In genomic region chr19:4838526-4839140, GRCm38 (mm10) we compare ENCODE assay signal across 8 mouse cellular contexts. TPM values are rescaled to one million over a fixed set of nuclear protein-coding genes. Genes with fewer than 3 reads are reported as not detected.
DNase-seq lines count a peak whose midpoint lies in the region; ATAC-seq and TF ChIP-seq lines count a peak whose summit lies in the region.

No protein-coding gene starts in this region.

- H3K27me3 ChIP-seq in kidney, embryonic 16.5 days (ENCODE audit: insufficient read depth, low read length): peaks cover 22% of the 10 kb centered on the region
- H3K27me3 ChIP-seq in hindbrain, embryonic 14.5 days (ENCODE audit: control insufficient read depth, insufficient read depth, low read length): peaks cover 23% of the 10 kb centered on the region
- peaks cover 18% of the 10 kb centered on the region for H3K27me3 ChIP-seq in midbrain, postnatal 0 days (ENCODE audit: insufficient read depth, low read length)

- 27% methylated on average over 10 of the region's 10 CpGs for WGBS in kidney, embryonic 16.5 days
- 33% methylated on average over 10 of the region's 10 CpGs for WGBS in hindbrain, embryonic 14.5 days
- 29% methylated on average over 10 of the region's 10 CpGs for WGBS in midbrain, postnatal 0 days

- no peak overlapping the region for H3K27ac ChIP-seq in kidney, embryonic 16.5 days (ENCODE audit: low read length)
- H3K27ac ChIP-seq in hindbrain, embryonic 14.5 days: no peak overlapping the region
- H3K27ac ChIP-seq in midbrain, postnatal 0 days (ENCODE audit: low read depth, low read length): peak overlapping the region; percentile 38; the same call in 1 of the 2 replicates

- peak overlapping the region; percentile 71 for H3K4me3 ChIP-seq in kidney, embryonic 16.5 days (ENCODE audit: low read length)
- H3K4me3 ChIP-seq in hindbrain, embryonic 14.5 days (replicated peaks; ENCODE audit: low read length): peak overlapping the region; percentile 59
- peak overlapping the region; percentile 63 for H3K4me3 ChIP-seq in midbrain, postnatal 0 days (ENCODE audit: low read depth, low read length)

- DNase-seq in kidney, postnatal 14 days: no peak
- DNase-seq in adipocyte (ENCODE audit: low spot score): peak; percentile 50
- DNase-seq in hindbrain, embryonic 14.5 days (ENCODE audit: low spot score): no peak
- DNase-seq in midbrain, postnatal 0 days (ENCODE audit: low spot score): no peak
- DNase-seq in frontal cortex, postnatal 10 days (ENCODE audit: low spot score in 2 of 2): no peak
- no peak for DNase-seq in spleen, postnatal 14 days (ENCODE audit: low spot score in 2 of 2)
- DNase-seq in urinary bladder, postnatal 4 days (ENCODE audit: low spot score in 2 of 2): no peak

- peak; percentile 30; the same call in 1 of the 2 replicates for ATAC-seq in kidney, embryonic 16.5 days (ENCODE audit: low FRiP score, low TSS enrichment)
- ATAC-seq in hindbrain, embryonic 14.5 days (ENCODE audit: low FRiP score): 0 out of 2 replicates have a peak, but pooled peaks have one; percentile 5
- no peak; the same call in 1 of the 2 replicates for ATAC-seq in midbrain, postnatal 0 days (ENCODE audit: low FRiP score)

- H3K4me2 ChIP-seq in kidney, embryonic 16.5 days (replicated peaks; ENCODE audit: low read depth, low read length): peak overlapping the region; percentile 87
- H3K4me2 ChIP-seq in hindbrain, embryonic 14.5 days (replicated peaks): peak overlapping the region; percentile 98
- peak overlapping the region; percentile 96 for H3K4me2 ChIP-seq in midbrain, postnatal 0 days (ENCODE audit: low read depth, low read length, poor library complexity, severe bottlenecking)

- H3K9me3 ChIP-seq in kidney, embryonic 16.5 days (ENCODE audit: low read length): no peaks in the 10 kb centered on the region
- no peaks in the 10 kb centered on the region for H3K9me3 ChIP-seq in hindbrain, embryonic 14.5 days (ENCODE audit: control insufficient read depth, low read length)
- H3K9me3 ChIP-seq in midbrain, postnatal 0 days (ENCODE audit: low read length): no peaks in the 10 kb centered on the region

- peak overlapping the region; percentile 84 for H3K9ac ChIP-seq in kidney, embryonic 16.5 days (replicated peaks; ENCODE audit: low read length)
- H3K9ac ChIP-seq in hindbrain, embryonic 14.5 days: peak overlapping the region; percentile 65
- H3K9ac ChIP-seq in midbrain, postnatal 0 days (replicated peaks; ENCODE audit: low read length, poor library complexity, severe bottlenecking): peak overlapping the region; percentile 64

- H3K4me1 ChIP-seq in kidney, embryonic 16.5 days (ENCODE audit: insufficient read depth, low read length): peaks cover 14% of the 10 kb centered on the region
- H3K4me1 ChIP-seq in hindbrain, embryonic 14.5 days (replicated peaks; ENCODE audit: control insufficient read depth, insufficient read depth, low read length): peaks cover 15% of the 10 kb centered on the region
- peaks cover 10% of the 10 kb centered on the region for H3K4me1 ChIP-seq in midbrain, postnatal 0 days (ENCODE audit: insufficient read depth, low read length)

- no peak for TF ChIP-seq CTCF in midbrain, postnatal 0 days (IDR thresholded peaks at IDR 0.05)

- H3K36me3 ChIP-seq in kidney, embryonic 16.5 days (ENCODE audit: insufficient read depth, low read length): no peaks in the 10 kb centered on the region
- no peaks in the 10 kb centered on the region for H3K36me3 ChIP-seq in hindbrain, embryonic 14.5 days (replicated peaks; ENCODE audit: control insufficient read depth, insufficient read depth)
- no peaks in the 10 kb centered on the region for H3K36me3 ChIP-seq in midbrain, postnatal 0 days (ENCODE audit: insufficient read depth, low read length)

RNA-seq across cellular contexts. Expression of gene Ccs, which starts 0.5 kb away (rescaled TPM):
- polyA plus RNA-seq in kidney, embryonic 16.5 days (2015; fragmentation: Nextera tagmentation; extraction: Ambion mirVana): 73.0 and 82.1 TPM in 2 replicates
- polyA plus RNA-seq in hindbrain, embryonic 14.5 days (2014; fragmentation: Nextera tagmentation; extraction: Ambion mirVana): 31.9 and 41.4 TPM in 2 replicates
- 19.9 and 20.0 TPM in 2 replicates for total RNA-seq in midbrain, postnatal 0 days (2014; rRNA removed)
- polyA plus RNA-seq in midbrain, postnatal 0 days (2015; fragmentation: Nextera tagmentation; extraction: Ambion mirVana): 40.1 and 42.6 TPM in 2 replicates

RNA-seq across cellular contexts. Expression of gene Ccdc87, which starts 0.5 kb away (rescaled TPM):
- polyA plus RNA-seq in kidney, embryonic 16.5 days (2015; fragmentation: Nextera tagmentation; extraction: Ambion mirVana): not detected in 2 replicates
- 0.71 and 0.81 TPM in 2 replicates for polyA plus RNA-seq in hindbrain, embryonic 14.5 days (2014; fragmentation: Nextera tagmentation; extraction: Ambion mirVana)
- total RNA-seq in midbrain, postnatal 0 days (2014; rRNA removed): 0.38 and 1.0 TPM in 2 replicates
- 1.1 and 1.2 TPM in 2 replicates for polyA plus RNA-seq in midbrain, postnatal 0 days (2015; fragmentation: Nextera tagmentation; extraction: Ambion mirVana)

RNA-seq across cellular contexts. Expression of gene Ctsf, which starts 16.3 kb away (rescaled TPM):
- polyA plus RNA-seq in kidney, embryonic 16.5 days (2015; fragmentation: Nextera tagmentation; extraction: Ambion mirVana): 66.6 and 76.7 TPM in 2 replicates
- polyA plus RNA-seq in hindbrain, embryonic 14.5 days (2014; fragmentation: Nextera tagmentation; extraction: Ambion mirVana): 68.8 and 74.4 TPM in 2 replicates
- total RNA-seq in midbrain, postnatal 0 days (2014; rRNA removed): 117 and 125 TPM in 2 replicates
- 82.5 and 91.1 TPM in 2 replicates for polyA plus RNA-seq in midbrain, postnatal 0 days (2015; fragmentation: Nextera tagmentation; extraction: Ambion mirVana)

RNA-seq across cellular contexts. Expression of gene Rbm14, which starts 27.2 kb away (rescaled TPM):
- 104 and 108 TPM in 2 replicates for polyA plus RNA-seq in kidney, embryonic 16.5 days (2015; fragmentation: Nextera tagmentation; extraction: Ambion mirVana)
- 56.3 and 62.8 TPM in 2 replicates for polyA plus RNA-seq in hindbrain, embryonic 14.5 days (2014; fragmentation: Nextera tagmentation; extraction: Ambion mirVana)
- 41.5 and 43.8 TPM in 2 replicates for total RNA-seq in midbrain, postnatal 0 days (2014; rRNA removed)
- 37.9 and 38.4 TPM in 2 replicates for polyA plus RNA-seq in midbrain, postnatal 0 days (2015; fragmentation: Nextera tagmentation; extraction: Ambion mirVana)

RNA-seq across cellular contexts. Expression of gene Gm21992, which starts 27.2 kb away (rescaled TPM):
- 30.4 and 41.6 TPM in 2 replicates for polyA plus RNA-seq in kidney, embryonic 16.5 days (2015; fragmentation: Nextera tagmentation; extraction: Ambion mirVana)
- polyA plus RNA-seq in hindbrain, embryonic 14.5 days (2014; fragmentation: Nextera tagmentation; extraction: Ambion mirVana): 8.6 and 10.5 TPM in 2 replicates
- 8.1 and 22.3 TPM in 2 replicates for total RNA-seq in midbrain, postnatal 0 days (2014; rRNA removed)
- 12.6 and 17.9 TPM in 2 replicates for polyA plus RNA-seq in midbrain, postnatal 0 days (2015; fragmentation: Nextera tagmentation; extraction: Ambion mirVana)
